Mouse (Mus musculus) left cerebral cortex, postnatal 25 days (tissue): ENCODE measurements at regions not wholly inside any gene's neighbourhood (a gene's known extent, or its start where the extent isn't known, plus 50 kb on each side); places are given as distances from the start of the nearest gene placed in this dataset.

Source experiments
- DNase-seq, 2 experiments: peaks; one replicate each; pipeline ENCODE4 v3.0.0; 2022; ENCODE audit warnings: low spot score in 2 of 2, mixed read lengths in 1 of 2
- intact Hi-C: fragments of 180-260 bp; cut with DNase I; formaldehyde crosslinking; loops from one replicate; pipeline ENCODE4 v1.15.1; 2025

DNA sequence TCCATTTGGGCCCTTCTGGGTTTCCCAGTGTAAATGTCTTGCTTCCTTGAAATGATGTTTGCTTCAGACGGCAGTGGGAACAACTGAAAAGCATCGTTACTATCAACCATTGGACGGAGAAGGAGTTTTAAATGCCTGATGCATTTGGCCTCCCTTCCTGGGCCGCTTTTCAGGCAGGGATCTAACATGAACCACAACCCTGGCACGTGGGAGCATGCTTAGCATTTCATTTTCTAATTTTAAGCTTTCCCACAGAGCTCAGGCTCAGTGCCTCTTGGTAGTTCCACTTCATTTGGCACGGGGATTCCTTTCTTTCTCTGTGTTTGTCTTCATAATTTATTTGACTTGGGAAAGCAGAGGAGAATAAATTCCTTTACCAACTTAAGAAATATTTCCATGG, 406.6 kb upstream of the Nbea start:
- intact Hi-C loops = no loop called here
- peak; percentile 12 to 76 for DNase-seq

DNA sequence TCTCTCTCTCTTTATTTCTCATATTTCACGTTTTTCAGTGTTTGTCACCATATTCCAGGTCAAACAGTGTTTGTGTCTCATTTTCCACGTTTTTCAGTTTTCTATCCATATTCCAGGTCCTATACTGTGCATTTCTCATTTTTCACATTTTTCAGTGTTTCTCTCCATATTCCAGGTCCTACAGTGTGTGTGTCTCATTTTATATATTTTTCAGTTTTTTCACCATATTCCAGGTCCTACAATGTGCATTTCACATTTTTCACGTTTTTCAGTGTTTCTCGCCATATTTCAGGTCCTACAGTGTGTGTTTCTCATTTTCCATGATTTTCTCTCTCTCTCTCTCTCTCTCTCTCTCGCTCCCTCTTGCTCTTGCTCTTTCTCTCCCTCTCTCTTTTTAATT, 391.9 kb upstream of the Nbea start:
- no peak for DNase-seq
- intact Hi-C loops = no loop called here

DNA sequence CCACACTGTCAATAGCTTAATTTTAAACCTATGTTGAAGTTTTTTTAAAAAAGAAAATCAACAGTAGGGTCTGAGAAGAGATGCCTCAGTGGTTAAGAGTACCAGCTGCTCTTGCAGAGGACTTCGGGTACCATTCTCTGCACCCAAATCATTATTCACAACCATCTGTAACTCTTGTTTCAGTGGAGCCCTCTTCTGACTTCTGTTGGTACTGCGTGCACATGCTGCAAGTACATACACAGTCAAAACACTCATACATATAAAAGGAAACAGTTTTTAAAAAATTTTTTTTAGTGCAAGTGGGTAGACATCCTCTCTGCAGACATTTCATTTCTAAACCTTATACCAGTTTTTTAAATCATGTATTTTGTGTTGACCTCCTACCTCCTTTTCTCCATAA, 352.7 kb upstream of the Nbea start:
- DNase-seq = no peak
- intact Hi-C loops = no loop called here

DNA sequence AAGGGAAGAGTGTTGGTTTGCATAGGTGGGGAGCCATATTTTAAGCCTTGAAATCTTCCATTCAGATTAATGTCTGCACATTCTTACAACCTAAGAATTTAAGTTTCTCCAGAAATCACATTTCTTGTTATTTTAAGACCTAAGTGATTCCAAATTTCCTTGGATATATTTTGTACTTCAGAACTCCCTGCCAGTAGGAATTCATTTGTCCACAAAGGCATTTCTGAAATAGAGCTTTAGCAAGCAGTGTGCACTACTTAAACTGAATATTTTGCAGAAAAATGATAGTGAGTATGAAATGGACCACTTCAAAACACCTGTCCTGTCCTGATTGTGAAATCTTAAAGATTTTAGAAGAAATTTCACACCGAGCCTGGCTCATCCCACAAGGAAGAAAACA, 320.9 kb upstream of the Nbea start:
- intact Hi-C loops = no loop called here
- peak in 1 of 2 experiments; percentile 29 for DNase-seq

DNA sequence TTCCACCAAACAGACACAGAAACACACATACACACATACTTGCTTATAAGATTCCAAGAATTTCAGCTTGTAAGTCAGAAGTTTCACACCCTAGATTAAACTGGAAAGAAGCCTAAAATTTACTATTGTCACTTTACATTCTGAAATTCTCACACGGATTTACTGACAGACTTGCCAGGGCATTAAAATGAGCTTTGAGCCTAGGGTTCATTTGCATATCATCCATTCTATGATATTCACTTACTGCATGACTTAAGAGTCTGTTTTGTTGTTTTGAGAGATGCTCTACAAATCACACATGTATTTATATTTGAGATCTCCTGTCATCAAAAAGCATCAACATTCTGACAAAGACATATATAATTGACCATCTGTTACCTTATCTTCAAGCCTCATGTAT, 315.8 kb upstream of the Nbea start:
- peak in 1 of 2 experiments; percentile 11 for DNase-seq
- intact Hi-C loops = no loop called here

DNA sequence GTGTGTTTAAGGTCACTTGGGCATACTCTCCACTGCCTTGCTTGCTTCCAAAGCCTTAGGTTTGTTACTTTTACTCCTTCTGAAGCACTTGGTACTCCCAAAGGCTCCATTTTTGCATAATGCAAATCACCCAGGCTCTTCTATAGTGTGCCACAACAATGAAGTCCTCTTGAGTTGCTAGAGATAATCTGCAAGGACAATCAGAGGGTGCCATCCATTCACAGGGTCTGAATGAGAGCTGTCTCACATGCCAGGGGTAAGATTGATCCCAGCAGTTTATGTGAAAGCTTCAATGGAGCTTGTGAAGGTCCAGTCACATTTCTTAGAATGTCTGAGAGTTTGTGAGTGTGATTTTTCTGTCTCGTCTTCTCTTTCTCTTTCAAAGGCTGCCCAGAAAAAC, 310.4 kb upstream of the Nbea start:
- intact Hi-C loops = no loop called here
- DNase-seq = no peak

DNA sequence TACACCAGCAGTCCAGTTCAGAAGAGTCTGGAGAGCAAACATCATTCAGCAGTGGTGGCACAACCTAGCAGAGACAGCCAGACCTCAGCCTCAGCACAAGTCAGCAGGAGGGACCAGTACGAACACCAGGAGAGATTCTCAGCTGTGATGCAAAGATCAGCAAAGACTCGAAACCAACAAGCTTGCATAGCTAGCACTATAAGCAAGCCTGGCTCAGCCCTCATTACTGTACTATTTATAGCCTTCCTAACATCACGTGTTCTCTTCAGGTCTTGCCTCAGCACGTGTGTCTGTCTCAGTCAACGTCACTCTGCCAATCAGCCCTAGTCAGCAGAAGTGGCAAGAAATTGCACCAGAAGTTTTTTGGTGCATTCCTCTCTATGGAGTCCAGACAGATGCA, 305.7 kb upstream of the Nbea start:
- DNase-seq = no peak
- intact Hi-C loops = no loop called here

DNA sequence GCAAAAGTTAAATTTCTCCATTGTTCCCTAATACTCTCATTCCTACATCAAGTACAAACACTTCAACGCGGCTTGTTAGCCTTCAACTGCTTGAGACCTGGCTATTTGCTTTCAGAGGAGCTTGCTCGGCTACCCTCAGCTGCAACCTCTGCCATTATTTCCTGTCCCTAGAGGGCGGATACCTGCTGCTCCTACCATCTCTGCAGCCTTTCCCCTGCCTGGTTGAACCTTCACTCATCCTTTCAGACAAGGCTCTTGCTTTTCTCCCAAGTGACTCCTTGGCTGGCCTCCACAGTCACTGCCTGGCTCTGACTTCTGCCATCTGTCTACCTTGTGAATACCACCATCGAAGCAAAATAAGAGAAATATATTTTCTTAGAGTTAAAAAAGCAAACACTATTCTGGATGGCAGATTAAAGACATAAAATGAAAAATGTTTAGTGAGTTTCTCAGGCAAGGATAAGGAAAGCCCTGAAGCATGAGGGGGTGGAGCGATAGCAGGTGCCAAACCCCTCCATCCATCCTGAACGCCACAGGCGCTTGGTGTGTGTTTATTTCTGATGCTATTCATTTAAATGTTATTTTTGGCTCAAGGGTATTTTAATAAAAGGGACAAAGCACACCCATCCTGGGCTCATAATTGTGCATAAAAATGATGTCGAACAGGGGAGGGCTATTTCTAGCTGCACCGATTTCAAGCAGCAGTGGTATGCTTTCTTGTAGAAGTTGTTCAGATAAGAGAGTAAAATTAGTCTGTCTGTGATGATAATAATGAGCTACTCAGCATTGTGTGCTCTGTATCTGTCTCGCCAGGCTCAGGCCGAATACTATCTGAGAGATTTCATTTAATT, 302.3 kb upstream of the Nbea start:
- intact Hi-C loops = no loop called here
- DNase-seq = peak in 1 of 2 experiments; percentile 29

DNA sequence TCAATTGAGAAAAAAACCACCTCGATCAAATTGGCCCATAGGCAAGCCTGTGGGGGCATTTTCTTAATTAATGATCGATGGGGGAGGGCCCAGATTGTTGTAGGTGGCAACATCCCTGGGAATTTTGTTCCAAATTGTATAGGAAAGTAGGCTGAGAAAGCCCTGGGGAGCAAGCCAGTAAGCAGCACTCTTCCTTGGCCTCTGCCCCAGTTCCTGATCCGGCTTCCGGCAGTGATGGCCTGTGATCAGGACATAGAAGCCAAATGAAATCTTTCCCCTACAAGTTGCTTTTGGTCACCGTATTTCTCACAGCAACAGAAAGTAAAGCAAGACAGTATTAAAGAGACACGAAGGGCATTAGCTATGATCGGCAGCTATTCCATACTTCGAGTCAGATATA, 300.6 kb upstream of the Nbea start:
- DNase-seq = no peak
- intact Hi-C loops = no loop called here

DNA sequence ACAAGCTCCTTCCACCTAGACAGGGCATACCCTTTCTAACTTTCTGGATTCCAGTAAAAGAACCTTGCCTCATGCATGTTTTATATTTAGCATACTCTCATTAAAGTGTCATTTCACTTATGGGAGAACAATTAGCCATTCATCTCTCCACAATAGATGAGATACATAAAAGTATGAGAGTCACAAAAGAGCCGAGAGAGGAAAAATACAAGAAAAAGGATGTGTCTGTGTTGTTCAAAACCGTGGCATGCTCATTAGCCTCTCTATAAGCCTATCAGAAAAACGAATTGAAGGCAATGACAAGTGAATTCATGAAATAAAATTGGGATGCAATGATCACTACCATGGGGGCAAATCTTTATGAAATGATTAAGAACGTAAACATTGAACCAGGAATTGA, 299.9 kb upstream of the Nbea start:
- no peak for DNase-seq
- intact Hi-C loops = no loop called here

DNA sequence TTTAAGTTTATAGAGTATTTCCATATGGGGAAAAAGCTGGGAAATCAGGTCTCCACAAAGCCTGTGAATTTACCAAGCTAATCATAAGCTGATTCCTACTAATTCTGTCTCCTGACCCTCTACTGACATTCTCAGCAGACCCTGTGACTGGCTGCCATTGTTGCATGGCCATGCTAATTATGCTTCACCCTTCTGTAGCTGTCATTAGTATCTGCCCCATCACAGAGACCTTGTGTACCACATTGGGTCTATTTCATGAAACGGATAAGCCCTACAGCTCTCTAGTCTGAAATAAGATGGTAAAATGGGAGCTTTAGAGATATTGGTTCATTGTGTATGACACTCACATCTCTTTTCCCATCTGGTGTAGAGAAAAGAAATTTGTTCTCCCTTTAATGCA, 296.0 kb upstream of the Nbea start:
- no peak for DNase-seq
- intact Hi-C loops = no loop called here

DNA sequence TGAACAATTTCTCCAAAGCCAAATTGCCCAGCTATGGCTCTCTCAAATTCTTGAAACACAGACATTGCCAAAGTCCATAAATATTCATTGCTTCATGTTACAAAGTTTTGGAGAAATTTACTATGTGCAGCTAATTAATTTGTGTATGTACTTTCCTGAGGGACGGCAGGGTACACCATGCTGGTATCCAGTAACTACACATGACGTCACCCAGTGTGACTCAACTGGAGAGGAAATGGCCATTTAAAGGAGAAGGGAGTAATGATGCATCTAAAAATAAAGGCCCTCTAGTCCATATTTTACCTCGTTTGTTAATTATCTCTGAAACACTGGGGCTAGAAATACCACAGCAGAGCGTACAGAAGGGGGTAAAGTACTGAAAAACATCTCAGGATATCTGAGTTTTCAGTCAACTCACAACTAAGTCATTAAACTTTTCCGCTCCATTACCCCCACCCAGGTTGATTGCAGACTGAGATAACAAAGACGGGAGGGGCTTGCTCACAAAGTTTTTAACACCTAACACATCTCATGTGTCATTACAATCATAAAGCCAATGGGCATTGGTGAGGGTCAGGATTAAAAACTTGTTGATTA, 295.1 kb upstream of the Nbea start:
- intact Hi-C loops = no loop called here
- DNase-seq = no peak

DNA sequence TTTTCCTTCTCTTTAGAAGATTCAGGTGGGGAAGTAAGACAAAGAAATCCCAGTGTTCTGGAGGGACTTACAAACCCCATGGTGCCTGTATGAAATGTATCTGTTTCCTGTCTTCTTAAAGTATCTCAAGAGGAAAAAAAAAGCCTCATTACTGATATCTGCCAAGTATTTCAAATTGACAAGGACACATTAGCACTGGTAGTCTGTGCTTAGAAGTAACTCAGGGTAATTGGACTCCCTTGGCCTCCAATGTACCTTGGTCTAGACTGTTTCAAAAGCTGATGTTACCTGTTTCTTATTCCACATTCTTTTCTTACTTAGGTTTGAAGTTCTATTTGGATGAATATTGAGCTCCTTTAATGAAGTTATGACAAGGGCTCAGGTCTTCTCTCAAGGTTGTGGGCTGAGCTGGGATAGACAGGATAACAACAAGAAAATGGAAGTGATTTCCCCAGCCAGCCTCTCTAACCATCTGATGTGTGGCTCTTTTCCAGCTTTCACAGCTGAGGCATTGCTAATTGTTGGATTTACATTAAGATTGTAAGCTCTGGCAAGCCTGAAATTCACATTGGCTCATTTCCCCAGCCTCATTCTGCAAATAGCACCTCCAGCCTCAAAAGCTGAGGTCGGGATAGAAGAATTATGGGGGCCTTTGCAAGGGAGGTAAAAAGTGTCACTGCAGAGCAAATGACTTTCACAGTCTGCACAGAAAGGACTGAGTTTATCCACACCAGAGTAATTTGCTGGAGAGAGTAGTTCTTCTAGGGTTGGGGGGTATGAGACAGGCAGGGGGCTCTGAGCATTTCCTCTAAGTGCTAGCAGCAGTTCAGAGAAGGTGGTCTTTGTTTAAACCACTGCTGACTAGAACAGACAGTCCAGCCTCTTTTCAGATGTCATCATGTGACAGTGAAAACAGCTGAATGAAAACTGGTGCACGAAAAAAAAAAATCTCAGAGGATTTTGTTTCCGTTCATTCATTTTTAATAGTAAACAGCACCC, 292.3 kb upstream of the Nbea start:
- DNase-seq = peak; percentile 54 to 82
- intact Hi-C loops = no loop called here

DNA sequence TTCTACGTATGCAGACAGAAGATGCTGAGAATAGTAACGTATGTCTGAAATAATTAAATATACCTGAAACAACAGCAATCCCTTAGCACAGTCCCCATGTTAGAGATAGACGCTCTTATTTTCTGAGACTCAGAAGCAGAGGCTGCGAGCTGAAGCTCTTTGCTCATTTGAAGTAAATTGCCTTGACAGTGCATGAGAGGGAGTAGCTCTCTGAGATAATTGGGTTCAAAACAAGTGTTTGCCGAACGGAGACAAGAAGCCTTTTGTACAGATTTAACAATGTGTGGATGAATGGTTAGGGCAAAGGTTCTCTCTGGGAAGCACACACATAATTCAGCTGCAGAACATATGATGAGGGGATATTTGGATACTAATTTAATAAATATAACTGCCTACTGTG, 289.1 kb upstream of the Nbea start:
- no peak for DNase-seq
- intact Hi-C loops = no loop called here

DNA sequence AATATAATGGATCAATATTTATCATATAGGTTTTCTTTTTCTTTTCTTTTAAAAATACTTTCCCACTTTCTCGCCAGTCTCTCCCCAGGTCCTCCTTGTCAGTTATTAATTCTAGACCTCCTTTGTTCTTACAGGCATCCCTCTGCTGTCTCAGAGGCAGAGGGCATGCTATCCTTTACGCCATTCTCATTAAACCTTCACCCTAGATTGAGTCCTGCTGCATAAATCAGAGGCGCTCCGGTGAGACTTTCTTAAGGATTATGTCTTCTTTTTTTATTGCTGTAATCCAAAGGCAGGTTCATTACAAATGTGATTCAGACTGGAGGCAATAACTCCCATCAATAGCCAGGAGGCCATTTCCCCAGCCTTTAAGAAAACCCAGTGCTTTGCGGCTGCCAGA, 288.3 kb upstream of the Nbea start:
- no peak for DNase-seq
- intact Hi-C loops = no loop called here

DNA sequence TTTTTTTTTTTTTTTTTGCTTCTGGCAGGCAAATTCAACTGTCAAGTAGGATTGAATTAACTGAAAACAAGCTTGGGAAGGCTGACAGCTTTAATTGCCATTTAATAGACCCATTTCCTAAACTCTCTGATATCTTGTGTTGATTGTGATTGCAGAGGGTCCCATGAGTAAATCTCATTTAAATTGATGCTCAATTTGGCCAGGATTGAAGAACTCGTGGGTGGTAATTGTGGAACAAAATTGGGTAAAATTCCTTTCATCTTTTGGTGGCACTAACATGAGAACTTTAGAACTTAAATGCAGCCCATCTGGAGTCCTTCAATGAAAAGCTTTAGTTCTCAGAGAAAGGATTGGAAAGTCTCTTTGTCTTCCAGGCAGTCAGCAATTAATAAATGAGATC, 287.7 kb upstream of the Nbea start:
- no peak for DNase-seq
- intact Hi-C loops = no loop called here

DNA sequence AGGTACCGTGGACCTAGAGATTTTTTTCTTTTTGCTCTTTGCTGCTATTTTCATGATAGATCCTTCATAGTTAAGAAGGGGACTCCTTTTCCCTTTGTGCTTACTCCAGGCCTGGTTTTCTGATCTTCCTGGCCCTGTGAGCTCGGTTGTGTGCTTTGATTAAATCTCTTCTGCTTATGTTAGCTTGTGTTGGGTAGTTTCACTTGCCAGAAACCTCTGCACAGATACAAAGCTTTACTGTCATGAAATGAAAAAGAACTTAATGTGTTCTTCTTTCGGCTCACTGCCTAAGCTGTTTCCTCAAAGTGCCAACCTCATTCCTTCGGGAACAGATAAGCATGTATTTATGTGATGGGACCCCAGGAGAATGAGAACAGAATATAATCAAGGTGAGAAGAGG, 274.1 kb upstream of the Nbea start:
- DNase-seq = no peak
- intact Hi-C loops = no loop called here

DNA sequence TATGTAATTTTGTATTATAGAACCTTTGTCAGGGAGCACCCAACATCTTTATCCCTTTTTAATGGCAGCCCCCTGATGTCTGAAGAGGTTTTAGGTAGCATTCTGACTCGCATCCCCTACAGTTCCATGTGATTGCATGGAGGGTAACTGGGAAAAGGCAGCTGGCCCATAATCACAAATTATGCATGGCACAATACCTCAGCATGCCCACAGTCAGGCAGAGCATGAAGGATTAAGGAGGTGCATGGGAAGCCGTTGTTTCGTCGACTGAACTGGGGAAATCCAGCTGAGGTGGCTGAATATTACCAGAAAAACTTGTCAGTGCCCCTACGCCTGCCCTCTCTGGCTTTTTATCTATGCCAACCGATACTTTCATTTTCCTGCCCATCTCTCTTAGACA, 272.8 kb upstream of the Nbea start:
- DNase-seq = no peak
- intact Hi-C loops = no loop called here

DNA sequence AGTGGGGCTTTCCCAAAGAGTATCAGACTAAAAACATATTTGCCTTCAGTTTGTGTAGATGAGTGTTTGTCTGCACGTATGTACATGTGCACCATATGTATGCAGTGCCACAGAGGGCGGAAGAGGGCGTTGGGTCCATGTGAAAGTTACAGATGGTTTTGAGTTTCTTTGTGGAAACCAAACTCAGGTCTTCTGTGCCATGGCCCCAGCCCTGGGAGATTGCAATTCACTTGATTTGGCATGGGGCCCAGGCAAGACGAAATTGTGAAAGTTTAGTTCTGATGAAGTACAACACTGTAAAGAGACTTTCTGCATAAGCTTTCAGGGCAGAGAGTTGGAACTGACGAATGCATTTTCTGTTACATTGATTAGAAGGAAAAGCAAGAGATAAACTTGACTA, 255.4 kb upstream of the Nbea start:
- DNase-seq = no peak
- intact Hi-C loops = no loop called here

DNA sequence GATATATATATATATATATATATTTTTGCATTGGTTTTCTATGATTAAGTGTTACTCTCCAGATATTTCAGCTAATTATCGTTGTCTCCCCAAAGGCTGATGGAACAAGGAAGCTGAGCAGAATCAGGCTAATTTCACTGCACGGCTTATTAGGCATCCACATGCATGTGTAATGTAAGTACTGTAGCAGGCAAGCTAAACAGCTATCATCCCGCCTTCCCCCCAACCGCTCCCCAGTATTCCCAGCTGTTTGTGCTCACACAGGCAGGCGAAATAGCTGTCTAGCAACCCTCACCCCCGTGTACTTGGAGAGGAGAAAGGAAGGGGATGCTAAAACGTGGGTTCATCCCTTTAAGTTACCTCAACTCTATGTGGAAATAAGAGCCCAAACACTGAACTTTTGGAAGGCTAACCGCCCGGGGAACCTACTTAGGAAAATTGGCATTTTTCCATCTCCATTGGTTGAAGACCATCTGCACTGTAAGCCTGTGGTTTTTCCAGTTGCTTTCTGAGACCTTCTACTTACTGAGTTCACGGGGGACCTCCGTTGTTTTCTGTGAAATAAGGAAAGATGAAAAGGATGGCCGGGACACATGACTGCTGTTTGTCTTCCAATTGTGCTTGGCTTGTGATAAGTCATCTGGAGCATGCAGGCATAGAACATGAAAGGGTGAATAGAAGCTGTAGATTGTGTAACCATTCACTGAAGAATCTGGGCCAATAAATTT, 254.7 kb upstream of the Nbea start:
- DNase-seq = no peak

More for the DNA sequence above, 254.7 kb upstream of the Nbea start:
- intact Hi-C loops = no loop called here
